Mouse (Mus musculus): ENCODE measurements around the gene Pxn. TPM values are rescaled to one million over a fixed set of nuclear protein-coding genes. Genes with fewer than 3 reads are reported as not detected.

Pxn gene
- polyA plus RNA-seq (2014; fragmentation: Illumina TruSeq; extraction: RNeasy Lipid Tissue Mini Kit (QIAGEN cat#74804); ENCODE audit: low read depth, low replicate concordance): 12.3 TPM

GRCm38 (mm10) chr5:115506454-115507201 is at the start of gene Pxn:
Pxn (plus strand) TSS chr5:115506676.

GRCm38 (mm10) chr5:115465642-115466420 is 40.6 kb upstream of the Pxn start, which contains the start of gene Pla2g1b:
Pla2g1b (plus strand) TSS chr5:115466262.

GRCm38 (mm10) chr5:115483947-115484920 is 22.2 kb upstream of the Pxn start, which contains the start of gene Sirt4:
Sirt4 (minus strand) TSS chr5:115484725.

GRCm38 (mm10) chr5:115559237-115560101 is 53.0 kb downstream of the Pxn start, which contains the start of gene Rplp0:
Rplp0 (plus strand) TSS chr5:115559467.

GRCm38 (mm10) chr5:115564737-115565393 is 58.4 kb downstream of the Pxn start, which contains the start of gene Gcn1l1:
Gcn1l1 (plus strand) TSS chr5:115565254.

Other genes starting within 250 kb of the Pxn start
- 26.7 TPM for gene Rnf10, start 233.8 kb upstream of the Pxn start, polyA plus RNA-seq (2014; fragmentation: Illumina TruSeq; extraction: RNeasy Lipid Tissue Mini Kit (QIAGEN cat#74804); ENCODE audit: low read depth, low replicate concordance)
- gene Coq5, start 227.0 kb upstream of the Pxn start, polyA plus RNA-seq (2014; fragmentation: Illumina TruSeq; extraction: RNeasy Lipid Tissue Mini Kit (QIAGEN cat#74804); ENCODE audit: low read depth, low replicate concordance): 10.2 TPM
- gene Dynll1, start 205.7 kb upstream of the Pxn start, polyA plus RNA-seq (2014; fragmentation: Illumina TruSeq; extraction: RNeasy Lipid Tissue Mini Kit (QIAGEN cat#74804); ENCODE audit: low read depth, low replicate concordance): 941 TPM
- gene Srsf9, start 179.5 kb upstream of the Pxn start, polyA plus RNA-seq (2014; fragmentation: Illumina TruSeq; extraction: RNeasy Lipid Tissue Mini Kit (QIAGEN cat#74804); ENCODE audit: low read depth, low replicate concordance): 40.7 TPM
- gene Gatc, start 165.5 kb upstream of the Pxn start, polyA plus RNA-seq (2014; fragmentation: Illumina TruSeq; extraction: RNeasy Lipid Tissue Mini Kit (QIAGEN cat#74804); ENCODE audit: low read depth, low replicate concordance): 29.1 TPM
- gene Triap1, start 165.5 kb upstream of the Pxn start, polyA plus RNA-seq (2014; fragmentation: Illumina TruSeq; extraction: RNeasy Lipid Tissue Mini Kit (QIAGEN cat#74804); ENCODE audit: low read depth, low replicate concordance): 16.4 TPM
- 79.7 TPM for gene Cox6a1, start 157.7 kb upstream of the Pxn start, polyA plus RNA-seq (2014; fragmentation: Illumina TruSeq; extraction: RNeasy Lipid Tissue Mini Kit (QIAGEN cat#74804); ENCODE audit: low read depth, low replicate concordance)
- 0.63 TPM for gene Msi1, start 77.1 kb upstream of the Pxn start, polyA plus RNA-seq (2014; fragmentation: Illumina TruSeq; extraction: RNeasy Lipid Tissue Mini Kit (QIAGEN cat#74804); ENCODE audit: low read depth, low replicate concordance)
- not detected for gene Pla2g1b, start 40.4 kb upstream of the Pxn start, polyA plus RNA-seq (2014; fragmentation: Illumina TruSeq; extraction: RNeasy Lipid Tissue Mini Kit (QIAGEN cat#74804); ENCODE audit: low read depth, low replicate concordance)
- gene Sirt4, start 22.0 kb upstream of the Pxn start, polyA plus RNA-seq (2014; fragmentation: Illumina TruSeq; extraction: RNeasy Lipid Tissue Mini Kit (QIAGEN cat#74804); ENCODE audit: low read depth, low replicate concordance): 9.2 TPM
- 53.0 TPM for gene Rplp0, start 52.8 kb downstream of the Pxn start, polyA plus RNA-seq (2014; fragmentation: Illumina TruSeq; extraction: RNeasy Lipid Tissue Mini Kit (QIAGEN cat#74804); ENCODE audit: low read depth, low replicate concordance)
- 1.8 TPM for gene Gcn1l1, start 58.6 kb downstream of the Pxn start, polyA plus RNA-seq (2014; fragmentation: Illumina TruSeq; extraction: RNeasy Lipid Tissue Mini Kit (QIAGEN cat#74804); ENCODE audit: low read depth, low replicate concordance)
- gene Rab35, start 125.2 kb downstream of the Pxn start, polyA plus RNA-seq (2014; fragmentation: Illumina TruSeq; extraction: RNeasy Lipid Tissue Mini Kit (QIAGEN cat#74804); ENCODE audit: low read depth, low replicate concordance): 18.5 TPM
- gene Bicdl1, start 224.9 kb downstream of the Pxn start, polyA plus RNA-seq (2014; fragmentation: Illumina TruSeq; extraction: RNeasy Lipid Tissue Mini Kit (QIAGEN cat#74804); ENCODE audit: low read depth, low replicate concordance): 0.76 TPM